Mouse (Mus musculus) monocyte, adult 59 days (primary cell): ENCODE data around the gene Add3. TPM values are rescaled to one million over a fixed set of nuclear protein-coding genes. Genes with fewer than 3 reads are reported as not detected.

ENCODE experiments used
- total RNA-seq, 2 experiments: library from RNA; stranded (reverse); gene quantifications; one replicate each; pipeline ENCODE4 v1.2.4; 2023

The Add3 gene
- 100 to 1,000 TPM; 295 TPM for total RNA-seq

DNA sequence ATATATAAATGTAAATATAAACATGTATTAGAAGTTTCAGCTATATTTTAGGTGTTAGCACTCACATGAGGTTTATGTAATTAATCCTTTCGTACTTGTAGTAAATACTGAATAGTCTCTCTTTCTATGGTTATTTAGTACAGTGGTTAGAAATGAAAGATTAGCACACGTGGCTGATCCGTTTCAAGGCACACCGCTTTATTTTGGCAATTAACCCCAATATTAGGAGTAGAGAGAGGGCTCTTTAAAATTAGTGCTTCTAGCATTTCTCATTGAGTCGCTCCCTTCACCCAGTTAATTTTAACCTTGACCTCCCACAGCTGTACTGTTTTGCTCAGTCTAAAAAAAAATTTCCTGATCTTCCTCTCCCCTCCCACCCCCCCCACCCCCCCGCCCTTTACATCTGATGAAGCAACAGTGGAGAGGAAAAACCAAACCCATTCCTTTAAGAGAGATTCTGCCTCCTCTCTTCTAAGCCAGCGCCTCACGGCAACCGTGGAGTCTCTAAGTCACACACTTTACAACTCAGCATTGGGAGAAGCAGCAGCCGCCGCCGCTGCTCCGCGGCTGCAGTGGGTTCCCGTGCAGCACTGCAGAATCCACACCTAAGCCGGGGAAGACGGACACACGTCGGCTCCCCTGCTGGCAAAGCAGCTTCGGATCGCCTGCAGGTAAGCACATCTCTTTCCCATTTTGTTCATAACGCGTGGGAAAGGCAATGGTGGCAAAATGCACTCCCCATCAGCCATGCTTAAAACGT, at the start of gene Add3:
TSS of gene Add3 (plus strand) at position 400 of the 760 bp plus-strand sequence.

Other genes starting within 250 kb of the Add3 start
- gene Xpnpep1, start 100.2 kb upstream of the Add3 start, total RNA-seq = 10 to 100 TPM; 46.3 to 52.0 TPM
- gene Mxi1, start 170.1 kb downstream of the Add3 start, total RNA-seq = 10 to 100 TPM; 50.0 to 56.7 TPM
- gene Gm10197, start 231.3 kb downstream of the Add3 start, total RNA-seq = not detected